Mouse (Mus musculus) lung, adult 2 months (tissue): Measurements from ENCODE around the gene Lmntd1. TPM values are rescaled to one million over a fixed set of nuclear protein-coding genes. Genes with fewer than 3 reads are reported as not detected.

Experiments used
- DNase-seq: peaks from one replicate; pipeline ENCODE4 v3.0.0; 2022
- H3K4me1 ChIP-seq: fragments of 200-500 bp; 2 replicates; pipeline ENCODE4 v1.6.1; 2011; ENCODE audit warnings: low read length; ENCODE audit not compliant: control insufficient read depth, insufficient read depth
- H3K4me3 ChIP-seq: fragments of 200-500 bp; replicated peaks from 2 replicates; pipeline ENCODE3; 2011; ENCODE audit warnings: low read depth, mild to moderate bottlenecking, control low read depth, low read length; ENCODE audit errors: extremely low read depth
- CTCF ChIP-seq: fragments of 200-500 bp; IDR thresholded peaks from 2 replicates; pipeline ENCODE4 v1.5.1; 2011; ENCODE audit warnings: mild to moderate bottlenecking, low read length, control low read depth; ENCODE audit not compliant: insufficient read depth
- POLR2A ChIP-seq: fragments of 200-500 bp; IDR thresholded peaks from 2 replicates; pipeline ENCODE4 v1.6.1; 2011; ENCODE audit warnings: low read depth, mild to moderate bottlenecking, control low read depth, low read length, borderline replicate concordance; ENCODE audit errors: extremely low read depth
- WGBS: fragments of 180-500 bp; shearing (Covaris S2); methylation state at CpG from one replicate; pipeline ENCODE4 v1.1.7; 2018; 5-methylcytosine and 5-hydroxymethylcytosine counted together
- polyA plus RNA-seq: library from polyadenylated mRNA; depleted of rRNA; stranded (reverse); fragments of >200 nt; gene quantifications from 2 replicates; pipeline ENCODE4 v1.2.3, GENCODE M21; 2012; rRNA removed

The Lmntd1 gene
- polyA plus RNA-seq, 1 experiment, result 4.5 TPM

DNA sequence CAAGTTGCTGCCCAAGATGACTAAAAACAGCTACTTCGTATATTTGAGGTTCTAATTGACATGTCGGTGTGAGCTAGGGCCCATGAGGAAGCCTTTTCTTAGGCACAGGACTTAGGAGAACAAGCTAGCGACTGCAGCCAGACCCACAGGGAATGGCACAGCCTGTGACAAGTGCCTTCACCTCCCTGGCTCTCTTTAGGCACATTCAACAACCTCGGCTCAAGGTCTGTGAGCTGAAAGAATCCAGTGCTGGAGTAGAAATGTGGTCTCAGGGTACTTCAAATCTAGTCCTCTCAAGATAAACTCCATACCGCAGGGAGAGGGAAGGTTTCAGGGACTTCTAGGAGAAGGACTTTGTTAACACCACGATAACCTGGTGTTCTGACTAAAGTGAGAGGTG, 289.0 kb downstream of the Lmntd1 start:
- TF ChIP-seq CTCF, result no peak
- TF ChIP-seq POLR2A, result no peak
- no peak for DNase-seq
- Histone ChIP-seq H3K4me1 (no peaks in the 10 kb centered on the region), H3K4me3 (no peak overlapping the region)
- WGBS, result 51% methylated on average over 6 of the region's 6 CpGs

DNA sequence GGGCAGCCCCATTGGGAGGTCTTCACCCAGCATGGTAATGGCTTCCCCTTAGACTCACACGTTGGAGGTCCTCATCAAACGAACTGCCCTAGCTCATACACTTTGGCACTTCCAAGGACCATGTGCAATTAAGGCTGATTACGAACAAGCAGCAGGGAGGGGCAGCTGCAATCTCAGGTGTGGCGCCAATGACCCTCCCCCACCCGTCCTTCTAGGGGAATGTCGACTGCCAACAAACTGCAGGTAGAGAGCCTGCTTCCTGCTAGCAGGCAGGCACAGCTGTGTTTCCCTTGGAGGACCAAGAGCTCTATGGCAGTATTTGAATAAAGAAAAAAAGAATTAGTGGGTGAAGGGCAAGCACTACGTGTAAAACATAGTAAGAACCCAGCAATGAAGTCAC, 289.6 kb downstream of the Lmntd1 start:
- Histone ChIP-seq H3K4me3 (no peak overlapping the region), H3K4me1 (no peaks in the 10 kb centered on the region)
- TF ChIP-seq CTCF (no peak), POLR2A (no peak)
- 49% methylated on average over 7 of the region's 7 CpGs for WGBS
- no peak for DNase-seq

DNA sequence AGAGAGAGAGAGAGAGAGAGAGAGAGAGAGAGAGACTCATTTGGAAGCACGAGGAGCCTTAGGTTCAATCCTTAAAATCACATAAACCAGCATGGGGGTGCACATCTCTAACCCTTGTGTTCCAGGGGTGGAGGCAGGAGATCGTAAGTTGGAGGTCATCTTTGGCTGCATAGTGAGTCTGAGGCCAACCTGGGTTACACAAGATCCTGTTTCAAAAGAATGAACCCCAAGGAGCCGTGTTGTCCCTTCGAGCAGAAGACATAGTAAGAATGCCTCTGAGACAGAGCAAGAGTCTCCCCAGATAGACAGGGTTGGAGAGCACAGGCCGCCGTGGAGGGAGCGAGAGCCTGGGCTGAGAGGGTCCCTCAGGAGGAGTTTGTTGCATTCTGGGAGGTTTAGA, 291.9 kb downstream of the Lmntd1 start:
- no peak for DNase-seq
- H3K4me1 ChIP-seq, result no peaks in the 10 kb centered on the region
- 80% methylated on average over 7 of the region's 7 CpGs for WGBS
- H3K4me3 ChIP-seq, result no peak overlapping the region
- TF ChIP-seq CTCF (no peak), POLR2A (no peak)

DNA sequence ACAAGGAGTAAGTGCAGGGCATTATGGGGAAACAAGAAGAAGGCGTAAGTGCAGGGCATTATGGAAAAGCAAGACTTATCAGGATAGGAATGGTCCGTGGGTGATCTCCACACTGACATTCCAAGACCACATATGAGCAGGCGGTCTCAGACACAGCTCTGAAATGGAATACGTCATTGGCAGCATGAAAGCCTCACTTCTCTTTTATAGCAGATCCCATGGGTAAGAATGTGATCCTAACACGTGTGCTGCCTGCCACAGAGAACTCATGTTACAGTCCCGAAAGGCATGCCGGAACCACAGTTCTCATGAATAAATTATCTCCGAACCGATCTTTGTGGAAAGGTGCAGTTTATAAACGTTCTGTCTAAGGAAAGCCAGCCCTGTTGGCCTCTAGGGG, 294.0 kb downstream of the Lmntd1 start:
- WGBS, result 92% methylated on average over 10 of the region's 10 CpGs
- DNase-seq, result no peak
- TF ChIP-seq CTCF (no peak), POLR2A (no peak)
- no peaks in the 10 kb centered on the region for H3K4me1 ChIP-seq
- no peak overlapping the region for H3K4me3 ChIP-seq

Other genes with a start within 250 kb of the Lmntd1 start
- gene Tuba3b, start 1.4 kb upstream of the Lmntd1 start, polyA plus RNA-seq, result 0.08 and 0.16 TPM in 2 replicates
- 23.0 and 34.2 TPM in 2 replicates for gene Rassf8, start 132.4 kb upstream of the Lmntd1 start, polyA plus RNA-seq